Mouse (Mus musculus) G1E (cell line): ENCODE data around the gene Smyd4.

Source experiments
- CTCF ChIP-seq: IDR thresholded peaks from 2 replicates; pipeline ENCODE4 v1.5.1; 2012; ENCODE audit warnings: low read depth, low read length, inconsistent platforms, mixed read lengths
- POLR2AphosphoS5 ChIP-seq: IDR thresholded peaks from 2 replicates; pipeline ENCODE4 v1.6.1; 2012; ENCODE audit warnings: low read depth, low read length, inconsistent platforms; ENCODE audit not compliant: insufficient replicate concordance
- TAL1 ChIP-seq: conservative IDR thresholded peaks from 2 replicates; pipeline ENCODE4 v1.6.1; 2012; ENCODE audit warnings: low read depth, low read length, inconsistent platforms, mixed read lengths

GRCm38 (mm10) chr11:75429019-75429705, 80.9 kb downstream of the Smyd4 start:
- TF ChIP-seq CTCF (no peak), POLR2AphosphoS5 (no peak), TAL1 (no peak)
